Mouse (Mus musculus): Measurements from ENCODE around the gene 1700020D05Rik.

DNA sequence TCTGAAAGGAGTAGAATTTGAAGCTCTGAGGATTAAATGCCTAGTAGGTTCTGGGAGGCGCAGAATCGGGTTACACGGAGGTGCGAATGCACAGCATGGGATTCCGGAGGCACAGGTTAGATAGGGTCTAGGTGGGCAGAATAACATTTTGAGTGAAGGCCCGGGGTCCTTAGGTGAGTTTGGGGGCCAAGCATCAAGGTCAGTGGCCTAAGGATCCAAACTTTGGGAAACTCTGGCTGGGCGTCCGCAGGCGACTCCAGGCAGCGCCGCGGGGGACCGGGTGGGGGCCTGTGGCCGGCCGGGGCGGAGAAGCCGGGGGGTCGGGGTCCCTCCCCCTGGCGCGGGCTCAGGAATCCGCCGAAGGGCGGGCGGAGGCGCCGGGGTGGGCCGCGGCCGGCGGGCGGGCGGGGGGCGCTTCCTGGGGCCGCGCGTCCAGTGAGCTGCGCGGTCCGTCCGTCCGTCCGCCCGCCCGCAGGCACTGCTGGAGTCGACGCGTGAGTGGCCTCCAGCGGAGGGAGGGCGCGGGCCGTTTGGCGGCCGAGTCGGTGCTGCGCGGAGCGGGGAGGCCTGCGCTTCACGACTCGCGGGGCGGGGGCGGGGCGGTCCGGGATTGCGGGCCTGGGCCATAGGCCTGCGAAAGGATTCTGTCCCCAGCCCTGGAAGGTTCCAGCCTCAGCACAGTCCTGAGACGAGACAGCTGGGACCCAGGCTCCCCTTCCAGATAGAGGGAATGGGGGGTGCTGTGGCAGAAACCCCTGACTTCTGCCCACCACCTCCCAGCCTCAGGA is 29.1 kb downstream of the 1700020D05Rik start:
- TF ChIP-seq EP300 (IDR thresholded peaks at IDR 0.05; ENCODE audit: low read depth): no peak
- no peak for TF ChIP-seq CTCF (IDR thresholded peaks at IDR 0.05; ENCODE audit: low read depth)
